Mouse (Mus musculus): ENCODE results near the gene Nav2.
A peak's percentile ranks its signal among the peaks of the same experiment; 100 is the strongest.

Gene Nav2

GRCm38 (mm10) chr7:48891029-48891428 lies 17.5 kb upstream of the Nav2 start:
- no peak for DNase-seq

- DNase-seq: no peak
These were observed 15.4 kb upstream of the Nav2 start for GRCm38 (mm10) chr7:48893093-48893492.

GRCm38 (mm10) chr7:48894152-48894551 lies 14.4 kb upstream of the Nav2 start:
- peak; percentile 61 for DNase-seq

GRCm38 (mm10) chr7:48894763-48895162 lies 13.8 kb upstream of the Nav2 start:
- no peak for DNase-seq

GRCm38 (mm10) chr7:48895475-48895874 lies 13.0 kb upstream of the Nav2 start:
- DNase-seq: no peak

- DNase-seq: no peak
These were observed 12.5 kb upstream of the Nav2 start for GRCm38 (mm10) chr7:48896051-48896450.

- DNase-seq: no peak
These were observed 10.9 kb upstream of the Nav2 start for GRCm38 (mm10) chr7:48897539-48898163.

GRCm38 (mm10) chr7:48898416-48898815 lies 10.1 kb upstream of the Nav2 start:
- no peak for DNase-seq

- DNase-seq: no peak
These were observed 7.9 kb upstream of the Nav2 start for GRCm38 (mm10) chr7:48900408-48901167.

- no peak for DNase-seq
These were observed 6.1 kb upstream of the Nav2 start for GRCm38 (mm10) chr7:48902454-48902853.

GRCm38 (mm10) chr7:48909342-48909671 lies 791 bp downstream of the Nav2 start:
- DNase-seq: no peak

GRCm38 (mm10) chr7:48910282-48910681 lies 1.8 kb downstream of the Nav2 start:
- DNase-seq: no peak

GRCm38 (mm10) chr7:48911146-48911545 lies 2.6 kb downstream of the Nav2 start:
- DNase-seq: no peak

GRCm38 (mm10) chr7:48914630-48915506 lies 6.4 kb downstream of the Nav2 start:
- no peak for DNase-seq

- no peak for DNase-seq
These were observed 8.9 kb downstream of the Nav2 start for GRCm38 (mm10) chr7:48917463-48917862.

GRCm38 (mm10) chr7:48917988-48918387 lies 9.5 kb downstream of the Nav2 start:
- DNase-seq: no peak

GRCm38 (mm10) chr7:48918389-48918788 lies 9.9 kb downstream of the Nav2 start:
- DNase-seq: no peak

GRCm38 (mm10) chr7:48923620-48924019 lies 15.1 kb downstream of the Nav2 start:
- no peak for DNase-seq

GRCm38 (mm10) chr7:48925214-48925613 lies 16.7 kb downstream of the Nav2 start:
- DNase-seq: no peak

GRCm38 (mm10) chr7:48928364-48928763 lies 19.8 kb downstream of the Nav2 start:
- peak; percentile 44 for DNase-seq

GRCm38 (mm10) chr7:48930399-48930798 lies 21.9 kb downstream of the Nav2 start:
- peak; percentile 38 for DNase-seq

GRCm38 (mm10) chr7:48932138-48932537 lies 23.6 kb downstream of the Nav2 start:
- no peak for DNase-seq

- no peak for DNase-seq
These were observed 26.3 kb downstream of the Nav2 start for GRCm38 (mm10) chr7:48934816-48935215.

GRCm38 (mm10) chr7:48937562-48937961 lies 29.0 kb downstream of the Nav2 start:
- no peak for DNase-seq
